Mouse (Mus musculus) kidney, adult 11 months (tissue): ENCODE measurements around the gene Usp22.
"Not testable (repeated sequence)": the region's sequence is repeated elsewhere in the genome, so short reads cannot be mapped to it uniquely, and the experiment has no call there.

ENCODE experiments used
- DNase-seq: peaks from one replicate; pipeline ENCODE4 v3.0.0; 2022

Gene Usp22

GRCm38 (mm10) chr11:61174821-61175658 lies at the start of gene Usp22:
TSS of gene Usp22 (minus strand) at chr11:61175055.
- DNase-seq: peak; percentile 100

- no peak for DNase-seq
These were observed 49.4 kb upstream of the Usp22 start for GRCm38 (mm10) chr11:61224234-61224744.

GRCm38 (mm10) chr11:61222971-61223745 lies 48.3 kb upstream of the Usp22 start:
- no peak for DNase-seq

- no peak for DNase-seq
These were observed 47.2 kb upstream of the Usp22 start for GRCm38 (mm10) chr11:61222007-61222406.

- no peak for DNase-seq
These were observed 45.5 kb upstream of the Usp22 start for GRCm38 (mm10) chr11:61220156-61220881.

- DNase-seq: no peak
These were observed 41.1 kb upstream of the Usp22 start for GRCm38 (mm10) chr11:61215936-61216335.

- no peak for DNase-seq
These were observed 37.2 kb upstream of the Usp22 start for GRCm38 (mm10) chr11:61212102-61212501.

GRCm38 (mm10) chr11:61208316-61208715 lies 33.5 kb upstream of the Usp22 start:
- no peak for DNase-seq

- no peak for DNase-seq
These were observed 32.8 kb upstream of the Usp22 start, which contains the start of gene Aldh3a1 for GRCm38 (mm10) chr11:61207487-61208246. TSS of gene Aldh3a1 (plus strand) at chr11:61207537.

- DNase-seq: peak; percentile 23
These were observed 31.3 kb upstream of the Usp22 start for GRCm38 (mm10) chr11:61206136-61206535.

GRCm38 (mm10) chr11:61205167-61205950 lies 30.5 kb upstream of the Usp22 start:
- DNase-seq: no peak

- no peak for DNase-seq
These were observed 28.0 kb upstream of the Usp22 start for GRCm38 (mm10) chr11:61202810-61203209.

- DNase-seq: no peak
These were observed 27.3 kb upstream of the Usp22 start for GRCm38 (mm10) chr11:61202186-61202585.

- DNase-seq: no peak
These were observed 24.9 kb upstream of the Usp22 start for GRCm38 (mm10) chr11:61199620-61200362.

- no peak for DNase-seq
These were observed 23.1 kb upstream of the Usp22 start for GRCm38 (mm10) chr11:61197935-61198334.

GRCm38 (mm10) chr11:61196616-61197353 lies 21.9 kb upstream of the Usp22 start:
- DNase-seq: no peak

GRCm38 (mm10) chr11:61193392-61193791 lies 18.5 kb upstream of the Usp22 start:
- DNase-seq: peak; percentile 45

- no peak for DNase-seq
These were observed 17.9 kb upstream of the Usp22 start for GRCm38 (mm10) chr11:61192779-61193178.

- not testable (repeated sequence) for DNase-seq
These were observed 17.3 kb upstream of the Usp22 start for GRCm38 (mm10) chr11:61192123-61192522.

GRCm38 (mm10) chr11:61190776-61191175 lies 15.9 kb upstream of the Usp22 start:
- DNase-seq: no peak
